Mouse (Mus musculus) left cerebral cortex, postnatal 25 days (tissue): ENCODE data around the gene Tmem108. TPM values are rescaled to one million over a fixed set of nuclear protein-coding genes. Genes with fewer than 3 reads are reported as not detected.
A peak's percentile ranks its signal among the peaks of the same experiment; 100 is the strongest.
"Not testable (repeated sequence)": the region's sequence is repeated elsewhere in the genome, so short reads cannot be mapped to it uniquely, and the experiment has no call there.

ENCODE experiments used
- DNase-seq, 2 experiments: peaks; one replicate each; pipeline ENCODE4 v3.0.0; 2022; ENCODE audit warnings: low spot score in 2 of 2, mixed read lengths in 1 of 2
- intact Hi-C: fragments of 180-260 bp; cut with DNase I; formaldehyde crosslinking; loops from one replicate; pipeline ENCODE4 v1.15.1; 2025
- total RNA-seq, 2 experiments: library from RNA; stranded (reverse); gene quantifications; 2 replicates each; pipeline ENCODE4 v1.2.3; 2021

Tmem108 gene
- total RNA-seq, 2 experiments from 2014 or later = 30.4 to 31.4 TPM

- peak; percentile 52 to 87 for DNase-seq
- intact Hi-C loops = loop anchor here (5.0 kb wide), 1 partner anchor 65 kb away; no protein-coding TSS in a partner anchor
Measured at GRCm38 (mm10) chr9:103691847-103692246, 69.8 kb downstream of the Tmem108 start.

GRCm38 (mm10) chr9:103690446-103690845, 71.2 kb downstream of the Tmem108 start:
- intact Hi-C loops = loop anchor here (5.0 kb wide), 1 partner anchor 63 kb away; no protein-coding TSS in a partner anchor
- no peak for DNase-seq

DNA sequence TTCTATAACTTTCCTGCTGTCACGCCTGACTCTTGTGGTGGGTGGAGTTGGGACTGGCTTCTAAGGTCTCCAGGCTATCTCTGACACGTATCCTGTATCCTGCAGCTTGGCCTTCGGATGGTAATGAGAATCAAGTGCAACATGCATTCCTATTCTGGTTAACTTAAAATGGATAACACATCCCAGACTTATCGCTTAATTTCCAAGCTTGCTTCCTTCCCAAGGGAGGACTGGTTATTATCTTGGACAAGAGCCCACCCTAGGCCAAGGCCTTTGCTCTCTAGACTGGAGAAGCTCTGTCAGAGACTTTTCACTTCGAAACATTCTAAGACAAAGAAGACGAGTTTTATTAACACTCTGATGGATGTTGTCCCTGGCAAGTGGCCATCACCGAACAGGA, 71.9 kb downstream of the Tmem108 start:
- intact Hi-C loops = loop anchor here (5.0 kb wide), 1 partner anchor 62 kb away; no protein-coding TSS in a partner anchor
- no peak for DNase-seq

DNA sequence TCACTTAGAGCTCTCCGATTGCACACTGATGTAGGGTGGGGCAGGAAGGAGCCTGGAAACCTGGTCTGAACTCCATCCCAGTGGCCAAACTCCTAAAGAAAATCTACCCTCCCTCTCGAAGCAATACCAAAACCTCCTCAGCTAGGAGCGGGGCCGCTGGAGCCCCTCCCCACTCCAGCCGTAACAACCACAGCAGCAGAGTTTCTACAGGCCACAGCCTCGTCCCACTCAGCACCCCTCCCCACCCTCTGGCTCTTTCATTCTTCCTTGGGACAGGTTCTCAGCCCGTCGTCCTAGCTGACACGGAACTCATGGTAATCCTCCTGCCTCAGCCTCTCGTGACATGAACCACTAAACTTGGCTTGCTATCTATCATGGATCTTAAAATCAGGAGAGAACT, 72.6 kb downstream of the Tmem108 start:
- intact Hi-C loops = no loop called here
- DNase-seq = no peak

DNA sequence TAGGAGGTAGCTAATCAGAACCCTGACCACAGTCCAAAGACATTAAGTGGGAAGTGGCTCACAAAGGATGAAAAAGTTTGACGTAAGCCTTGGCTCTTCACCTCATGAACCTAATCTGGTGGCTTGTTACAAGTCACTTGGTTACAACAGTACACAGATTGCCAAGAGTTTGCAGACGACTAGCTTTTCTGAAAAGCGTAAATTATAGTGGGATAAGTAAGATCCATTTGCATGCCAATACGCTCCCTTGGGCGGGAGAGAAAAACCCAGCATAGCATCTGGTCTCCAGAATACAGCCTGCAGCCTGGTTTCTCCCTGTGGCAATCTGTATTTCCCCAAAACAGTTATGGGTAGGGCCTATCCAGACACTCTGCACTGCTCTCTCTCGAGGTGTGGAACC, 74.5 kb downstream of the Tmem108 start:
- intact Hi-C loops = no loop called here
- peak in 1 of 2 experiments; percentile 20 for DNase-seq

GRCm38 (mm10) chr9:103681741-103682330, 79.8 kb downstream of the Tmem108 start:
- DNase-seq = no peak
- intact Hi-C loops = no loop called here

GRCm38 (mm10) chr9:103679234-103679633, 82.4 kb downstream of the Tmem108 start:
- no peak for DNase-seq
- intact Hi-C loops = no loop called here

GRCm38 (mm10) chr9:103678531-103679060, 83.0 kb downstream of the Tmem108 start:
- DNase-seq = no peak
- intact Hi-C loops = no loop called here

DNA sequence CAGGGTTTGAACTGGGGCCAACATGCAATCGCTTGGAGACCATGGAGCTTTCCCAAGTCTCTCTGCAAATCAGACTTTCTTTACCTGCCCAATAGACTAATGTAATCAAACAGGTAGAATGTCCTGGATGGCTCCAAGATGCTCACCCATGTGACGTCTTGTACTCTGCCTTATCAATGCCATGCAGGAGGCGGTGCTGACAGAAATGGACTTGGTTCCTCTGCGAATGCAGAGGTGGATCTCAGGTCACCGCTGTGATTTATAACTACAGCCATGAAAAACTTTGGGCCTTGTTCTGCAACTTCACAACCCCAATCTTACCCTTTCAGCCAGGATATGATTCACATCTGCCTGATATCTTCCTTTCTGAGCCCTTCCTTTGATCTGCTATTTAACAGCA, 83.8 kb downstream of the Tmem108 start:
- intact Hi-C loops = no loop called here
- no peak for DNase-seq

DNA sequence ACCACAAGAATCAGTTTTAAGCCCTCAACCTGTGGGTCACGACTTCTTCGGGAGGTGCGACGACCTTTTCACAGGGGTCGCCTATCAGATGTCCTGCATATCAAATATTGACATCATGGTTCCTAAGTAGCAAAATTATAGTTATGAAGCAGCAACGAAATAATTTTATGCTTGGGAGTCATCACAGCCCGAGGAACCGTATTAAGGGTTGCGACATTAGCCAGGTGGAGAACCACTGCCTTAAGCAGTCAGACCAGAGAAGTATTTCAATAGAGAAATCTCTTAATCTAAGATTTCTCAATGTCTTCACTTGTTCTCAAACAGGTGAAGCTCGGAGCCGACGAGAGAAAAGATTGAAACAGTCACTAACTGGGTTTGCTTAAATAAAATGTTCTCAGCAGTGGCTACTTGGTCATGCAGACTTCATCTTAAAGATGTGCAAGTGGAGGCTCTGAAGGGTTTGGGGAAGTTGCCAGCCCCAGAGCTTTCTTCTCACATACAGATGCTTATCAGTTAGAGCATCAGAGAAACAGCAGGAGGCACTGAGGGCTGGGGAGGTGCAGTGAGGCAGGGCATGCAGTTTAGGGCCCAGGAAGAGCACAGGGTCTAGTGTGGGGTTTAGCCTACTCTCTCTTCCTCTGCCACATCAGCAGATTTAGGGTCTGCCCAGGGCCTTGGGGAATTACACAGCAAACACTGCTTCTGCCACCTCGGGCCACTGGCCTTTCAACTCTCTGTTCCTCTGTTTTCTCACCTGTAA, 85.7 kb downstream of the Tmem108 start:
- DNase-seq = no peak
- intact Hi-C loops = no loop called here

GRCm38 (mm10) chr9:103672881-103673280, 88.8 kb downstream of the Tmem108 start:
- intact Hi-C loops = no loop called here

DNA sequence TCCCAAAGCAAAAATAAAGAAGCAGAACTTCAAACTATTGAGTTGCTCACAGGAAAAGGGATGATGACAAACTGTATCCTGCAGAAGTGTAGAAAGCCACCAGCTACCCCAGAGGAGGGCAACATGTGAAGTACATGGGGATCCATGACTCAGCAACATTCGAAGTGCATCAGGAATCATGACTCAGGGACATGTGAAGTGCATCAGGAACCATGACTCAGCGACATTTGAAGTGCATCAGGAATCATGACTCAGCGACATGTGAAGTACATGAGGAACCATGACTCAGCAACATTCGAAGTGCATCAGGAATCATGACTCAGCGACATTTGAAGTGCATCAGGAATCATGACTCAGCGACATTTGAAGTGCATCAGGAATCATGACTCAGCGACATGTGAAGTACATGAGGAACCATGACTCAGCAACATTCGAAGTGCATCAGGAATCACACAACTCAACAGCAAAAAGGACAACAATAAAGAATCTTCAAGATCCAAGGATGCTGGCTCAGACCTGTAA, 91.0 kb downstream of the Tmem108 start:
- intact Hi-C loops, DNase-seq: not testable (repeated sequence)

More at GRCm38 (mm10) chr9:103672881-103673280, 88.8 kb downstream of the Tmem108 start:
- no peak for DNase-seq

GRCm38 (mm10) chr9:103668830-103669229, 92.8 kb downstream of the Tmem108 start:
- intact Hi-C loops = no loop called here
- no peak for DNase-seq

DNA sequence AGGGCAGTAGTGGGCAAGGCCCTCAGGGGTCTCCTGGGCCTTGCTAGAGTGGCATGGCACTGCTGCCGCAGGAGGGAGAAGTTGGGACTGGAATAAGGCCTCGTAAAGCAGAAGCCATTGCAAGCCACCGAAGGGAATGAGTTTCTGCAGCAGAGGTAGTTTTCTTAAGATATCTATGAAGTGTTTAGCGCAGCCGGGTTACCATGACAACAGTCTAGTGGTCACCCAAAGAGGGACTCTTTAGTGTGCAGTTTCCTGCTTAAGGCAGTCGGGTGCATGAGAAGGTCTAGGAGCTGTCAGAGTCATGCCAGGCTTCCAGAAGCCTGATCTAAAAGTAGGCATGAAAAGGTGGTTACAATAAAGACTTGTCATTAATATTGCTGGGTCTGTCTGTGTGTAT, 95.8 kb downstream of the Tmem108 start:
- DNase-seq = no peak
- intact Hi-C loops = no loop called here

DNA sequence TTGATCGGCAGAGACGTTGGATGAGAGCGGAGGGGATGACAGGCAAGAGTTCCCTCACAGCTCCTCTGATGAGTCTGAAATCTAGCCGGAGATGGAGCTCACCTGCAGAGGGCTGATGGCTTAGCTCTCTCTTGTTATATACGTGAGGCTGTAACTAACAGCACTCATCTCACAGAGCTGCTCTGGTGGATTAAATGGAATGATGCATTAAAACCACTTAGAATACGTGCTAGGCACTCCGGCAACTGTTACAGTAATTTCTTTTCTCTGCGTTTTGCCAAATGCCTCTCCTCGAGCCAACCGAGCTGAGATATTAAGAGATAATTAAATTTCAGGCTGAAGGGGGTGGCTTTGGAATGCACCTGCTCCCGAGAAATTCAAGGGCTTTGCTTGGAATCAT, 97.5 kb downstream of the Tmem108 start:
- DNase-seq = no peak
- intact Hi-C loops = no loop called here

DNA sequence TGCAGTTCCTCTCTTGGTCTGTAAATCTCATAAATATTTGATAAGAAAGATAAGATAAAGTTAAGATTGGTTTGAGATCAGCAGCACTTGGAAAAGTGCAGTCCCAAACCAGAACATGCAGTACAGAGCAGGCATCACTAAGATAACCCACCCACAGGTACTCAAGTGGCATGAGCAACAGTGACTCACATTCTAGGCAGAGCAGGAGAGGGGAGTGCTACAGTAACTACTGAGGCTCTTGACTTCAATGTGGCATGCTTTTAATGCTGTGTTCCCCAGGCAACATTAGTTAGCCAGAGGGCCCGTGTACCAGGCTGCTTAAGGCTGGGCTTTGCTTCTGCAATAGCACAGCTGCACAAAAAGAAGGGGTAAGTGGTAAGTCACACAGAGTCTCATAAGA, 99.8 kb downstream of the Tmem108 start:
- peak in 1 of 2 experiments; percentile 43 for DNase-seq

GRCm38 (mm10) chr9:103657981-103658380, 103.7 kb downstream of the Tmem108 start:
- intact Hi-C loops = no loop called here
- no peak for DNase-seq

More for the DNA sequence above, 99.8 kb downstream of the Tmem108 start:
- intact Hi-C loops = no loop called here

DNA sequence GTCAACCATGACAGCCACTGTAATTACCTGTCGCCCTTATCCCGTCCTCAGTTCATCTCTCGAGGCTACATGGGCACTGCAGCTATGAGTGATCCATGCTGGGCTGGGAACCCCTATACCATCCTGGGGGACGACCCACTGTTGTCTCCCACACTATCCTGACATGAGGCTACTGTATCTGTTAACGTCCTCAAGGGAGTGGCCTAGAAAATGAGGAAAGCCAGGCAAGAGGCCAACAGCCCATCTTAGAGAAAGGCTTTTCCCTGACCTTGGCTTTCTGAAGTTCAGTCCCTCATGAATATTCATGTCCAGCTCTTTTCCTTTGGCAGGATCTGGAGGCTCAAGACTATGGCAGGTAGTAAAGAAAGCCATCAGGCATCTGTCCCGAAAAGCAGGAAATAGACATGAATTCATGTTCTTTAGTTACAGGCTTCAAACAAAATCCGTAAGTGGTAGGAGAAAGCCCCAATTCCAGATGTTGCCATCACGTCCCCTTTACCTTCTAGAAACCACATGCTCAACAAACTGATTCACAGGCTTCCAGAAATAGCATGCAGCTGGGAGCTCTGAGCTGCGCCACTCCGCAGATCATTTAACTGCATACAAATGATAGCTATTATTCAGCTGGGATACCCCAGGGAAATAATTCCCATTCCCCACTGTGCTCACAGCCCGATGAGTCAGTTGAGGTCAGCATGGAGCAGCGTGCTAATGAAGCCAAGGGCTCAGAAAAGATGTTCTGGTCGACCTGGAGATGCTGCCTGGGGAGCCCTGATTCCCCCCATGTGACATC, 104.3 kb downstream of the Tmem108 start:
- peak in 1 of 2 experiments; percentile 51 for DNase-seq
- intact Hi-C loops = no loop called here

- intact Hi-C loops = no loop called here
- DNase-seq = no peak
Measured at GRCm38 (mm10) chr9:103653995-103654587, 107.5 kb downstream of the Tmem108 start.
